Mouse (Mus musculus): ENCODE results near the gene Phc2. TPM values are rescaled to one million over a fixed set of nuclear protein-coding genes. Genes with fewer than 3 reads are reported as not detected.

Gene Phc2
- polyA plus RNA-seq, 1 experiment from 2014 or later = 4.2 TPM

DNA sequence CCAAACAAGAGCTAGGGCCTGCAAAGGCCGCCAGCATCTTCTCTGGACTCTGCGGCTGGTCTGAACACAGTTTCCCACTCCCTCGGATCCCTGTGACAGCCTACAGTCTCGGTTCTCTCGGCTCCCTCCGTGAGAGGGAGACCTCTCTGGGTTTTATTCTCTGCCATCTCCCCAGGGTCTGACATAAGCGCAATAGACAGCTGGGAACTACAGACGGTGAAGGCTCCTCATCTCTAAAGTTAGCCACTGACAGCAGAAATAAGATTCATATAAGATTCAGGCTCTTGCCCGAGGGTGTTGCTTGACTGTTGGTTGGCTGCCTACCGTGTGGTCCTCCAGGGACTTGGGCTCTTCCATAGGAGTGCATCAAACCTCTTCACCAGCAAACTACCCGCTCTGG lies 123.1 kb downstream of the Phc2 start:
- Histone ChIP-seq H3K4me1 (ENCODE audit: control insufficient read depth, low read depth, low read length) (no peaks in the 10 kb centered on the region; the same call in 1 of the 2 replicates), H3K4me2 (ENCODE audit: low read depth, low read length) (no peak overlapping the region), H3K36me3 (ENCODE audit: control insufficient read depth, insufficient read depth) (peaks cover 17% of the 10 kb centered on the region), H3K27me3 (ENCODE audit: control insufficient read depth, insufficient read depth, low read depth, low read length) (no peaks in the 10 kb centered on the region), H3K4me3 (ENCODE audit: low read depth, low read length) (no peak overlapping the region), H3K27ac (ENCODE audit: low read length) (no peak overlapping the region), H3K9ac (ENCODE audit: low read depth, low read length) (no peak overlapping the region), H3K9me3 (replicated peaks; ENCODE audit: control insufficient read depth, low read length) (no peaks in the 10 kb centered on the region)
- no peak for ATAC-seq (ENCODE audit: low read depth)
- whole genome bisulfite sequencing (ENCODE audit: insufficient replicate concordance) = 75% methylated on average over 11 of the region's 11 CpGs

DNA sequence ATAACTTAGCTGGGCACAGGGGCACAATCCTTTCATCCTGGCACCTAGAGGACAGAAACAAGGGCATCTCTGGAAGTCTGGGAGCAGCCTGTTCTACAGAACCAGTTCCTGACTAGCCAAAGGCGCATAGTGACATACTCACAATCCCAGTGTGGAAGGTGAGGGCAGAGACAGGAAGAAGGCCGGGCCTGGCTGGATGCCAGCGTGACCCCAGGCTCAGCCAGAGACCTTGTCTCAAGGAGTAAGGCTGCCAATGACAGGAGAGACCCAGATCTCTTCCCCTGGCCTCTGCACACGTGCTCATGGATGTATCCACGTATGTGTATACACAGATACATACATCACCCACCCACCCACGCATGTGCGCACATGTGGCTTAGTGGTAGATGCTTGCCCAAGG lies 127.5 kb downstream of the Phc2 start:
- peaks cover 5% of the 10 kb centered on the region; the same call in 1 of the 2 replicates for H3K4me1 ChIP-seq (ENCODE audit: control insufficient read depth, low read depth, low read length)
- no peak for ATAC-seq (ENCODE audit: low read depth)
- H3K27me3 ChIP-seq (ENCODE audit: control insufficient read depth, insufficient read depth, low read depth, low read length) = no peaks in the 10 kb centered on the region
- peaks cover 10% of the 10 kb centered on the region for H3K36me3 ChIP-seq (ENCODE audit: control insufficient read depth, insufficient read depth)
- no peak overlapping the region for H3K4me2 ChIP-seq (ENCODE audit: low read depth, low read length)
- H3K4me3 ChIP-seq (ENCODE audit: low read depth, low read length) = no peak overlapping the region
- H3K27ac ChIP-seq (ENCODE audit: low read length) = no peak overlapping the region
- 83% methylated on average over 7 of the region's 7 CpGs for WGBS (ENCODE audit: insufficient replicate concordance)
- H3K9ac ChIP-seq (ENCODE audit: low read depth, low read length) = no peak overlapping the region
- no peaks in the 10 kb centered on the region for H3K9me3 ChIP-seq (replicated peaks; ENCODE audit: control insufficient read depth, low read length)

DNA sequence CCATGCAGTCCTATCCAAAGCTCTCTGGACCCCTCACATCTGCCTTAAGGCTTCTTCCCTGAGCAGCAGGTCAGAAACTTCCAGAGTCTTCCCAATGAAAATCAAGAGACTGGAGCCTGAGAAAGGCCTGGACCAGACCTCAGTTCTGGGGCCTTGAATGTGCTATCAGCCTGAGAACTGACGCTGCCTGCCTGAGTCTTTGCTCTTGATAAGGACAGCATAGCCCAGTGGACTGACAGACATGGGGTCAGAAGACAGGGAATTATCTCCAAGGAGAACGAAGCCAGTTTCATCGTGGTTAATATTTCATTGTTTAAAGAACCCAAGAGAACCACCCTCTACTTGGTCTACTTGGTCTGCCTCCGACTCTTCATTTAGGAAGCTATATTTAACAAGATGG lies 128.1 kb downstream of the Phc2 start:
- H3K4me3 ChIP-seq (ENCODE audit: low read depth, low read length) = no peak overlapping the region
- H3K36me3 ChIP-seq (ENCODE audit: control insufficient read depth, insufficient read depth) = peaks cover 10% of the 10 kb centered on the region
- no peak overlapping the region for H3K4me2 ChIP-seq (ENCODE audit: low read depth, low read length)
- WGBS (ENCODE audit: insufficient replicate concordance) = 27% methylated on average over 4 of the region's 4 CpGs
- H3K27me3 ChIP-seq (ENCODE audit: control insufficient read depth, insufficient read depth, low read depth, low read length) = no peaks in the 10 kb centered on the region
- no peak overlapping the region for H3K27ac ChIP-seq (ENCODE audit: low read length)
- no peak for ATAC-seq (ENCODE audit: low read depth)
- H3K4me1 ChIP-seq (ENCODE audit: control insufficient read depth, low read depth, low read length) = peaks cover 5% of the 10 kb centered on the region; the same call in 1 of the 2 replicates
- no peaks in the 10 kb centered on the region for H3K9me3 ChIP-seq (replicated peaks; ENCODE audit: control insufficient read depth, low read length)
- H3K9ac ChIP-seq (ENCODE audit: low read depth, low read length) = no peak overlapping the region

DNA sequence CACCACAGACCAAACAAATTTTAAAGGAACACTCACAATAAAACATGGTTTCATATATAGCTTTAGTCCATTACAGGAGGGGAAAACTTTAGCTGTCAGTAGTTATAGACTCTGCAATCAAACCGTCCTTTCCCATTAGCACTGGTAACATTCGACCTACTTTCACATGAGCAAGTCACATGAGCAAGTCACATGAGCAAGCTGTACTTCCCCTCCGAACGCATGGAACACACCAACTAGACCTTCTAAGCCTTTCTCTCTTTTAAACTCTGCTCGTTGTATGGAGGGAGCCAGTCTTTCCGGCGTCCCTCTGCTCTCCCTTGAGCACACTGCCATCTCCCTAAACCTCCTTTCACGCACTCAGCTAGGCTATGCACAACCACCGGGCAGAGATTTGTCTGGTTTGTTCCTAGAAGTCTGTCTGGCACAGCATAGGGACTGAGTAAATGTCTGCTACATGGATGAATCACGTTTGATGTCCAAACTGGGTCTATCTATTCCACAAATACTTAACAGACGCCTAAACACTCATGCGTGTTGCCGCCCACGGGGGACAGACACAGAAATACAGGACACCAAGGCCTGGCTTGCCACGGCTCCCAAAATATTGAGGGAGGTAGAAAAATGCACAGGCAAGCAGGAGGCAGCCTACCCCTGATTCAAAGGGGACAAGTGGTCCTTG lies 130.6 kb downstream of the Phc2 start:
- 81% methylated on average over 15 of the region's 15 CpGs for WGBS (ENCODE audit: insufficient replicate concordance)

DNA sequence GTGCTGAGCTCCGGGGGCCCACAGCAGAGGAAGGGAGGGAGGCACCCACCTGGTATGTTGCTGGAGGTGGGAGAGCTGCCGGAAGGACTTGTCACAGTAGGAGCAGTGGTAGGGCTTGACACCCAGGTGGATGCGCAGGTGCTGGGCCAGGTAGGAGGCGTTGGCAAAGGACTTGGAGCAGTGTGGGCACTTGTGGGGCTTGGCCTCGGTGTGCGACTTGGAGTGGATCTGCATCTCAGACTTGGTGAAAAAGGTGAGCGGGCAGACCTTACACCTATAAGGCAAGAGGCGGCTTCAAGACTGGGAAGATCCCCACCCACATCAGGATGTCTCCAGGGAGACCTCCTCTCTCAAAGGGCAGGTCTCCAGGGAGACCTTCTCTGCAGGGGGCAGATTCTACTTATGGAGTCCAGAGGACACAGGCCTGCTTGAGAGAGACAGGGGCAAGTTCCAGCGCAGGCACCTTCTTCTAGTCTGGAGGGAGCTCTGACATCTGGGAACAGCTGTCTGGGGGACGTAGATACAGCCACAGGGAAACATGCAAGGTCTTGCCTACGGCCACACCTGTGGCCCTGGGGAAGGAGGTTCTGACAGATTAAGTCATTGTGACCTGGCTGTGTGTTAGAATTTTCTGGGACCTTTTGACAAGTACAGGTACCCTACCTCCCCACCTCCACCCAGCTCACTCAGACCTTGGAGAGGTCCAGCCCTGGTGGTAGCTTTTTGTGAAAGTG lies 131.6 kb downstream of the Phc2 start:
- Histone ChIP-seq H3K9ac (ENCODE audit: low read depth, low read length) (no peak overlapping the region), H3K9me3 (replicated peaks; ENCODE audit: control insufficient read depth, low read length) (no peaks in the 10 kb centered on the region), H3K36me3 (ENCODE audit: control insufficient read depth, insufficient read depth) (peaks cover 10% of the 10 kb centered on the region), H3K27me3 (ENCODE audit: control insufficient read depth, insufficient read depth, low read depth, low read length) (no peaks in the 10 kb centered on the region), H3K4me2 (ENCODE audit: low read depth, low read length) (no peak overlapping the region), H3K4me1 (ENCODE audit: control insufficient read depth, low read depth, low read length) (peaks cover 5% of the 10 kb centered on the region), H3K27ac (ENCODE audit: low read length) (no peak overlapping the region), H3K4me3 (ENCODE audit: low read depth, low read length) (no peak overlapping the region)
- WGBS (ENCODE audit: insufficient replicate concordance) = 85% methylated on average over 11 of the region's 11 CpGs
- ATAC-seq (ENCODE audit: low read depth) = no peak

More for the DNA sequence above, 130.6 kb downstream of the Phc2 start:
- Histone ChIP-seq H3K4me2 (ENCODE audit: low read depth, low read length) (no peak overlapping the region), H3K4me3 (ENCODE audit: low read depth, low read length) (no peak overlapping the region), H3K27me3 (ENCODE audit: control insufficient read depth, insufficient read depth, low read depth, low read length) (no peaks in the 10 kb centered on the region), H3K4me1 (ENCODE audit: control insufficient read depth, low read depth, low read length) (peaks cover 5% of the 10 kb centered on the region), H3K9me3 (replicated peaks; ENCODE audit: control insufficient read depth, low read length) (no peaks in the 10 kb centered on the region), H3K36me3 (ENCODE audit: control insufficient read depth, insufficient read depth) (peaks cover 10% of the 10 kb centered on the region), H3K27ac (ENCODE audit: low read length) (no peak overlapping the region), H3K9ac (ENCODE audit: low read depth, low read length) (no peak overlapping the region)
- ATAC-seq (ENCODE audit: low read depth) = no peak

DNA sequence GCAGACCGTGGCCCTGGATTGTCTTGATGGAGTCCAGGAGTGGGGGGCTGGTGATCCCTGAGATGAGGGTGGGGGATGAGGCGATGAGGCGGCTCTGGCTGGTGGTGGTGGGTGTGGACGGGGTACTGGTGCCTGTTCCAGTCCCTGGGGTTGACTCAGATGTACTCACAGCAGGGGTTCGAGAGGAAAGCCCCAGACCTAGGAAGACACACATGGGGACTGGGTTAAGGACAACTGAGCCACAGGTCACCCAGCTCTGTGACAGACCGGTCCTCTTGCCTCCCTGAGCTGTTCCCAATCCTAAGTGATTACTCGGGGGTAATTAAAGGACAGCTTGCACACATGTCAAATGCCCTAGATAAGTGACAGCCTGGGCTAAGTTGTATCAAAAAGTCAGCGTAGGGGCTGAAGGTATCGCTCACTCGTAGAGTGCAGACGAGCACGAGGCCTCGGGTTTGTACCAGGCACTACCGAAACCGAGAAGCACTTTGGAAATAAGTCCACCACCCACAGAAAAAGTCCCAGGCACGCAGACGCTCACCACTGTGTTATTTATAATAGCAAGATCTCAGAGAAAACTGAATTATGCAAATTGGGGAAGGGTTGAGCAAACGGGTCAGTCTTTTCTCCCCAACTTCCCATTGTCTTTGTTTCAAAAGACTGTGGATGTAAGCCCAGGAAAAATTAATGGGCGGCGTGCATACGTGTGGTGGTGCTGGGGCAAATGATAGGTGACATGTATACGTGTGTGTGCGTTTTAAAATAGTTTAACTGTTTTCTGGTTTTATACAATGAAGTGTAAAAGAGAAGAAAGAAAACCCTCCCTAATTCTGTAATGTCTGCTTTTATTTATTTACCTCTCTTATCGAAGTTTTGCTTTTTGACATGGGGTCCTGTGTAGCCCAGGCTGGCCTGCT lies 132.8 kb downstream of the Phc2 start:
- ATAC-seq (ENCODE audit: low read depth) = no peak

DNA sequence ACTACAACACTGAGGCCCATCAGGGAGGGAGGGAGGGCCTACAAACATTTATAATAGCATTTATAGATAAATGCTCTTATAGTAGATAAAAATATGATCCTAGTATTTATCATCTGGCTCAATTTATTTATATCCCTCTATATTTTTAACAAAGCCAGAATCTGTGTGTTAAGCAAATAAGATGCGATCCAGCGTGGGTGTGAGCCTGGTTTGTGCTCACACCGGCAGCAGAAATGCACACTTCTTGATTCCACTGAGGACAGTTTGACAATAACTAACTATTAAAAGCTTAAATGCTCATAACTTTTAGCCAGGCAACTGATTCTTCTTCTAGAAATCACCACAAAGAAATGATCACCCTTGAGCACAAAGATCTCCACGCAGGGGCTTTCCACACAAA lies 133.6 kb downstream of the Phc2 start:
- 77% methylated on average over 4 of the region's 4 CpGs for WGBS (ENCODE audit: insufficient replicate concordance)
- H3K9ac ChIP-seq (ENCODE audit: low read depth, low read length) = no peak overlapping the region
- no peak overlapping the region for H3K4me2 ChIP-seq (ENCODE audit: low read depth, low read length)
- H3K4me3 ChIP-seq (ENCODE audit: low read depth, low read length) = no peak overlapping the region
- no peak for ATAC-seq (ENCODE audit: low read depth)
- peaks cover under 1% of the 10 kb centered on the region for H3K4me1 ChIP-seq (ENCODE audit: control insufficient read depth, low read depth, low read length)
- peaks cover 10% of the 10 kb centered on the region for H3K36me3 ChIP-seq (ENCODE audit: control insufficient read depth, insufficient read depth)
- H3K27me3 ChIP-seq (ENCODE audit: control insufficient read depth, insufficient read depth, low read depth, low read length) = no peaks in the 10 kb centered on the region
- no peaks in the 10 kb centered on the region for H3K9me3 ChIP-seq (replicated peaks; ENCODE audit: control insufficient read depth, low read length)
- no peak overlapping the region for H3K27ac ChIP-seq (ENCODE audit: low read length)

More for the DNA sequence above, 132.8 kb downstream of the Phc2 start:
- H3K9me3 ChIP-seq (replicated peaks; ENCODE audit: control insufficient read depth, low read length) = no peaks in the 10 kb centered on the region
- H3K4me3 ChIP-seq (ENCODE audit: low read depth, low read length) = no peak overlapping the region
- H3K27me3 ChIP-seq (ENCODE audit: control insufficient read depth, insufficient read depth, low read depth, low read length) = no peaks in the 10 kb centered on the region
- 81% methylated on average over 24 of the region's 24 CpGs for WGBS (ENCODE audit: insufficient replicate concordance)
- no peak overlapping the region for H3K27ac ChIP-seq (ENCODE audit: low read length)
- no peak overlapping the region for H3K9ac ChIP-seq (ENCODE audit: low read depth, low read length)
- H3K4me2 ChIP-seq (ENCODE audit: low read depth, low read length) = no peak overlapping the region
- H3K4me1 ChIP-seq (ENCODE audit: control insufficient read depth, low read depth, low read length) = peaks cover 5% of the 10 kb centered on the region
- peaks cover 10% of the 10 kb centered on the region for H3K36me3 ChIP-seq (ENCODE audit: control insufficient read depth, insufficient read depth)

DNA sequence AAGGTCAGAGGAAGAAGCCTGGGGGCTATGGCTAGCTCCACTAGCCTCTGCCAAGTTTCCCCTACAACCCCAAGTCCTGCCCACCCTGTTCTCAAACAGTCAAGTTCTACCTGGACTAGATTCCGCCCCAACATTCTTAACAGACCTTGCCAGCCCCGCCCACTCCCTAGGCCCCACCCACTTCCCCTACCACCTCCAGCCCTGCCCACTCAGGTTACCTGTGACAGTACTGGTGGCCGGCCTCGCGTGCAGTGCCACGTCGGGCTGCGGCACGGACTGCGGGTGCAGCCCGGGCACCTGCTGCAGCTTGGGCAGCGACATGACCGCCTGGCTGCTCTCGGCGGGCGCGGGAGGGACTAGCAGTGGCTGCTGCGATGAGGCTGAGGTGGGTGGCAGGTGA lies 135.1 kb downstream of the Phc2 start:
- Histone ChIP-seq H3K9me3 (replicated peaks; ENCODE audit: control insufficient read depth, low read length) (no peaks in the 10 kb centered on the region), H3K4me1 (ENCODE audit: control insufficient read depth, low read depth, low read length) (no peaks in the 10 kb centered on the region; the same call in none of the 2 replicates), H3K4me2 (ENCODE audit: low read depth, low read length) (peak overlapping the region; percentile 47), H3K4me3 (ENCODE audit: low read depth, low read length) (peak overlapping the region; percentile 41), H3K27me3 (ENCODE audit: control insufficient read depth, insufficient read depth, low read depth, low read length) (no peaks in the 10 kb centered on the region), H3K36me3 (ENCODE audit: control insufficient read depth, insufficient read depth) (peaks cover 5% of the 10 kb centered on the region), H3K27ac (ENCODE audit: low read length) (no peak overlapping the region), H3K9ac (ENCODE audit: low read depth, low read length) (no peak overlapping the region)
- peak; percentile 30; the same call in 1 of the 2 replicates for ATAC-seq (ENCODE audit: low read depth)
- 68% methylated on average over 18 of the region's 18 CpGs for WGBS (ENCODE audit: insufficient replicate concordance)

Measured in liver, embryonic 16.5 days (tissue).